9 mouse cellular contexts compared by ENCODE assay signal in genomic region chr11:45881026-45881682, GRCm38 (mm10). TPM values are rescaled to one million over a fixed set of nuclear protein-coding genes. Genes with fewer than 3 reads are reported as not detected.
DNase-seq lines count a peak whose midpoint lies in the region; ATAC-seq lines count a peak whose summit lies in the region.
"Had no signal": no experiment of that assay in that cellular context is flagged by ENCODE, and none has a peak within 500 bp of the region (broad histone marks: within the 10 kb centered on the region; RNA-seq: fewer than 3 reads in every experiment).

No protein-coding gene starts in this region.

- H3K4me2 ChIP-seq in midbrain, embryonic 11.5 days = no peak overlapping the region
- H3K4me2 ChIP-seq in hindbrain, embryonic 15.5 days = no peak overlapping the region
- H3K4me2 ChIP-seq in midbrain, embryonic 16.5 days (ENCODE audit: low read length) = 0 out of 2 replicates have a peak overlapping the region, but pooled peaks have one; percentile 19

- H3K4me1 ChIP-seq in midbrain, embryonic 11.5 days (ENCODE audit: control insufficient read depth, insufficient read depth, low read length) = peaks cover 5% of the 10 kb centered on the region
- peaks cover 14% of the 10 kb centered on the region for H3K4me1 ChIP-seq in midbrain, embryonic 10.5 days
- peaks cover 19% of the 10 kb centered on the region for H3K4me1 ChIP-seq in hindbrain, embryonic 15.5 days (replicated peaks)
- H3K4me1 ChIP-seq in midbrain, embryonic 16.5 days (ENCODE audit: control insufficient read depth, insufficient read depth, low read length) = peaks cover 8% of the 10 kb centered on the region

- DNase-seq in midbrain, embryonic 11.5 days (ENCODE audit: low spot score, missing footprints) = no peak
- no peak for DNase-seq in midbrain, embryonic 10.5 days (ENCODE audit: low spot score)
- peak; percentile 44 to 84 for DNase-seq in adrenal gland, adult (ENCODE audit: inconsistent age in 2 of 2, low spot score in 1 of 2)
- DNase-seq in fibroblast of lung, adult 2 months (ENCODE audit: low read depth) = peak; percentile 57
- DNase-seq in left cerebral cortex, postnatal 25 days (ENCODE audit: low spot score in 2 of 2) = peak; percentile 28 to 57
- no peak for DNase-seq in spleen, postnatal 14 days (ENCODE audit: low spot score in 2 of 2)

- WGBS in midbrain, embryonic 11.5 days = 80% methylated on average over 6 of the region's 6 CpGs
- 87% methylated on average over 6 of the region's 6 CpGs for WGBS in midbrain, embryonic 10.5 days
- WGBS in hindbrain, embryonic 15.5 days = 38% methylated on average over 6 of the region's 6 CpGs
- 39% methylated on average over 6 of the region's 6 CpGs for WGBS in midbrain, embryonic 16.5 days

- intact Hi-C loops in left cerebral cortex, postnatal 25 days (cut with DNase I) = loop anchor here (1.0 to 10.0 kb wide), 6 partner anchors 86 to 1269 kb away; no protein-coding TSS in a partner anchor

- H3K4me3 ChIP-seq in midbrain, embryonic 11.5 days (ENCODE audit: low read depth, low read length) = no peak overlapping the region
- no peak overlapping the region for H3K4me3 ChIP-seq in midbrain, embryonic 10.5 days
- H3K4me3 ChIP-seq in hindbrain, embryonic 15.5 days = no peak overlapping the region
- H3K4me3 ChIP-seq in midbrain, embryonic 16.5 days (ENCODE audit: low read depth, low read length) = no peak overlapping the region

- H3K9ac ChIP-seq in midbrain, embryonic 11.5 days (ENCODE audit: low read length) = no peak overlapping the region
- no peak overlapping the region for H3K9ac ChIP-seq in hindbrain, embryonic 15.5 days
- no peak overlapping the region for H3K9ac ChIP-seq in midbrain, embryonic 16.5 days (ENCODE audit: low read depth, low read length)

- H3K27me3 ChIP-seq in midbrain, embryonic 11.5 days (ENCODE audit: control insufficient read depth, insufficient read depth, low read length) = no peaks in the 10 kb centered on the region
- no peaks in the 10 kb centered on the region for H3K27me3 ChIP-seq in midbrain, embryonic 10.5 days (ENCODE audit: low read depth, poor library complexity, severe bottlenecking)
- H3K27me3 ChIP-seq in hindbrain, embryonic 15.5 days = no peaks in the 10 kb centered on the region
- H3K27me3 ChIP-seq in midbrain, embryonic 16.5 days (ENCODE audit: control insufficient read depth, insufficient read depth, low read depth, low read length) = no peaks in the 10 kb centered on the region

- 0 out of 2 replicates have a peak, but pooled peaks have one; percentile 34 for ATAC-seq in midbrain, embryonic 11.5 days (ENCODE audit: low FRiP score)
- ATAC-seq in hindbrain, embryonic 15.5 days (ENCODE audit: low FRiP score, low read depth) = peak; percentile 28; the same call in 1 of the 2 replicates
- peak; percentile 63; the same call in 1 of the 2 replicates for ATAC-seq in midbrain, embryonic 16.5 days

- H3K36me3 ChIP-seq in midbrain, embryonic 11.5 days (ENCODE audit: control insufficient read depth, insufficient read depth, low read length) = no peaks in the 10 kb centered on the region
- peaks cover 17% of the 10 kb centered on the region for H3K36me3 ChIP-seq in midbrain, embryonic 10.5 days
- peaks cover 4% of the 10 kb centered on the region; the same call in 1 of the 2 replicates for H3K36me3 ChIP-seq in hindbrain, embryonic 15.5 days
- peaks cover 2% of the 10 kb centered on the region; the same call in 1 of the 2 replicates for H3K36me3 ChIP-seq in midbrain, embryonic 16.5 days (ENCODE audit: control insufficient read depth, insufficient read depth, low read length)

- H3K9me3 ChIP-seq in midbrain, embryonic 11.5 days (ENCODE audit: control insufficient read depth, low read length) = no peaks in the 10 kb centered on the region
- no peaks in the 10 kb centered on the region for H3K9me3 ChIP-seq in midbrain, embryonic 10.5 days (replicated peaks)
- H3K9me3 ChIP-seq in hindbrain, embryonic 15.5 days = no peaks in the 10 kb centered on the region
- H3K9me3 ChIP-seq in midbrain, embryonic 16.5 days (replicated peaks; ENCODE audit: control insufficient read depth, low read length, poor library complexity, severe bottlenecking) = no peaks in the 10 kb centered on the region

- H3K27ac ChIP-seq in midbrain, embryonic 11.5 days (ENCODE audit: low read depth, low read length) = no peak overlapping the region
- H3K27ac ChIP-seq in midbrain, embryonic 10.5 days (replicated peaks) = no peak overlapping the region
- H3K27ac ChIP-seq in hindbrain, embryonic 15.5 days (replicated peaks) = peak overlapping the region; percentile 58
- no peak overlapping the region for H3K27ac ChIP-seq in midbrain, embryonic 16.5 days (ENCODE audit: low read length)
- H3K27ac ChIP-seq: macrophage had no signal

RNA-seq across cellular contexts. Expression of gene Clint1, which starts 29.3 kb away (rescaled TPM):
- polyA plus RNA-seq in midbrain, embryonic 11.5 days (2014; fragmentation: Nextera tagmentation; extraction: Ambion mirVana) = 60.9 and 63.5 TPM in 2 replicates
- 57.8 and 60.3 TPM in 2 replicates for polyA plus RNA-seq in midbrain, embryonic 10.5 days (2016; fragmentation: Nextera tagmentation; extraction: Ambion mirVana)
- 42.6 and 43.1 TPM in 2 replicates for polyA plus RNA-seq in hindbrain, embryonic 15.5 days (2015; fragmentation: Nextera tagmentation; extraction: Ambion mirVana)
- total RNA-seq in left cerebral cortex, postnatal 25 days (2021) = 10 to 100 TPM; 51.1 to 52.3 TPM
- 38.7 and 42.6 TPM in 2 replicates for polyA plus RNA-seq in midbrain, embryonic 16.5 days (2015; fragmentation: Nextera tagmentation; extraction: Ambion mirVana)

Comparison
In these comparisons a context has a peak if more than half of its experiments do, and no peak if none do; other contexts are left out.
1. DNase-seq: peak in adrenal gland, adult (2 of 2), fibroblast of lung, adult 2 months (single experiment) and left cerebral cortex, postnatal 25 days (2 of 2); none in midbrain, embryonic 11.5 days (single experiment), midbrain, embryonic 10.5 days (single experiment) and spleen, postnatal 14 days (0 of 2).
2. Peak in every context shown above with its lines, with median percentiles within 50 percentile points of each other: ATAC-seq.